Mouse (Mus musculus) lung, adult 2 months (tissue): ENCODE results near the gene Fam163b.

Source experiments
- CTCF ChIP-seq: fragments of 200-500 bp; IDR thresholded peaks from 2 replicates; pipeline ENCODE4 v1.5.1; 2011; ENCODE audit warnings: mild to moderate bottlenecking, low read length, control low read depth; ENCODE audit not compliant: insufficient read depth
- POLR2A ChIP-seq: fragments of 200-500 bp; IDR thresholded peaks from 2 replicates; pipeline ENCODE4 v1.6.1; 2011; ENCODE audit warnings: low read depth, mild to moderate bottlenecking, control low read depth, low read length, borderline replicate concordance; ENCODE audit errors: extremely low read depth

GRCm38 (mm10) chr2:27096341-27096981 is 45.8 kb downstream of the Fam163b start:
- TF ChIP-seq CTCF, result no peak
- no peak for TF ChIP-seq POLR2A
